Mouse (Mus musculus): ENCODE results near the gene Nsun2. TPM values are rescaled to one million over a fixed set of nuclear protein-coding genes. Genes with fewer than 3 reads are reported as not detected.
A peak's percentile ranks its signal among the peaks of the same experiment; 100 is the strongest.

Gene Nsun2
- 209 and 238 TPM in 2 replicates for total RNA-seq (2017)

DNA sequence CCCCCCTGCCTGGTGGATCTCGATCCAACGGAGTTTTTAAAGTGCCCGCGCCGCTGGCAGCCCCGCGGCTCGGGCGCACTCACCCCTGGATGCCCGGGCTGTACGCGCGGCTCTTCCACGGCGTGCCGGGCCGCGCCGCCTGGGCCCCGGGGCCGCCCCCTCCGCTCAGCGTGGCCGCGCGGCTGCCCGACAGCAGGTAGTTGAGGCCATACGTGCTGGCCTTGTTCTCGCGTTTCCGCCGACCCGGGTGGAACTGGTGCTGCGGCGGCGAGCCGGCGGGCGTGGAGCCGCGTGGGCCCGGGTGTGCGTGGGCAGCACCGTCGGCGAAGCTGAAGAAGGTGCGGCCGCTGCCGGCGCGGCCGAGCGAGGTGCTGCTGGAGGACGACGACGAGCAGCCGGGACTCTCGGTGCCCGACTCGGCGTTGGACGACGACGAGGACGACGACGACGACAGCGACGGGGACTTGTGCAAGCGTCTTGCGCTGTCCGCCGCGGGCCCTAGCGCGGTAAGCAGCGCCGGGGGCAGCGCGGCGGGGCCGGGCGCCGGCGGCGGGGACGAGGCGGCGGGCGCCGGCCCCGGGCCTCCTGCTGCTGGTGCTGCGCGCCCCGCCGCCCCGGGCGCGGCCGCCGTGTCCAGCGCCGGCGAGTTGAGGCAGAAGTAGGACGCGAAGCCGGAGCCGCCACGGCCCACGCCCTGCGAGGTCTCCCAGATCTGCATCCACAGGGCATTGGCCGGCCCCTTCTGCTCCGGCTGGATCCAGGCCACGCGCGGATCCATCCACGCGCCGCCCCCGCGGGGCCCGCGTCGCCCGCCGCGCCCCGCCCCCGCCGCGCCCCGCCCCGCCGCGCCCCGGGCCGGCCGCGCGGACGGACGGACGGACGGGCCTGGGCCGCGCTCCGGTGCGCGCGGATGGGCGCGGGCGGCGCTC is at the start of gene Nsun2:
Nsun2 (plus strand) TSS at position 342 of the 929 bp plus-strand sequence.
- peak; percentile 2; the same call in 1 of the 2 replicates for ATAC-seq (replicated peaks; ENCODE audit: low read depth, poor library complexity, severe bottlenecking)

DNA sequence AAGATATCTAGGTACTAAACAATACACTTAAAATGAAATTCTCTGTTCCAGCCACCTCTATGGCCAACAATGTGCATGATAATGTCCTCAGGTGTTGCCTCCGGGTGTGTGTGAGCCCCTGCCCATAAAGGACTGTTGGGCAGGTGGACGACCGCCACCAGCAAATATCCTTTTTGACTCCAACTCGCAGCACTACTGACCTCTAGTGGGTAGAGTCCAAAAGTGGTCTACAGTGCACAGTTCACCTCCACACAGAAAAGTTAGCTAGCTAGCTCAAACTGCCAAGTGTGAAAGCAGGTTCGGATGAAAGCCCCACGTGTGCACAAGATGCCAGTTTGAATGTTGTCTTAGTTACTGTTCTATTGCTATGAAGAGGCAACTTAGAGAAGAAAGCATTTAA is 48.2 kb upstream of the Nsun2 start:
- peak; percentile 63 for ATAC-seq (replicated peaks; ENCODE audit: low read depth, poor library complexity, severe bottlenecking)

DNA sequence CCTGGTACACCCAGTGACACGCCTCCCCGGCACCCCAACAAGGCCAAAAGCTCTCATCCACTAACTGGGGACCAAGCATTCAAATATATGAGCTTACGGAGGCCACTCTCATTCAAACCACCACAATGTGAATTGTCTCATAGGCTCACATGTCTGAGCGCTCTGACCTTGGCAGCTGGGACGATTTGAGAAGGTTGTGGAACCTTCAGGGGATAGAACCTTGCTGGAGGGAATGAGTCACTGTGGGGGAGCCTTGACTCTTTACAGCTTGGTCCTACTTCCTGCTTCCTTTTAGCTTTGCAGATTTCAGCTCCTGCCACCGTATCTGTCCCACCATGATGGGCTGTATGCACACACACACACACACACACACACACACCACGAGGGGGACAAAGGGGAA is 47.7 kb upstream of the Nsun2 start:
- ATAC-seq (replicated peaks; ENCODE audit: low read depth, poor library complexity, severe bottlenecking): no peak

DNA sequence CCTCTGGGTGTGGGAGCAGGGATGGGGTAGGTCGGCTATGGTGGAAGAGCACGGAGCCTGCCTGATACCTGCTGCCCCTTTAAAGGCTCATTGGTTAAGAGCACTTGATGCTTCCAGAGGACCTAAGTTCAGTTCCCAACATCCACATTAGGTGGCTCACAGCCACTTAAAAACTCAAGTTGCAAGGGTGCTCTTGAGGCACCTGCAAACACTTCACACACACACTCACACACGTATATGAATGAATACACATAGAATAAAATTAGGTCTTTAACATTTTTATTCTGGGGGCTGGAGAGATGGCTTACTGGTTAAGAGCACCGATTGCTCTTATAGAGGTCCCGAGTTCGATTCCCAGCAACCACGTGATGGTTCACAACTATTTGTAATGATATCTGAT is 46.4 kb upstream of the Nsun2 start:
- ATAC-seq (replicated peaks; ENCODE audit: low read depth, poor library complexity, severe bottlenecking): no peak

DNA sequence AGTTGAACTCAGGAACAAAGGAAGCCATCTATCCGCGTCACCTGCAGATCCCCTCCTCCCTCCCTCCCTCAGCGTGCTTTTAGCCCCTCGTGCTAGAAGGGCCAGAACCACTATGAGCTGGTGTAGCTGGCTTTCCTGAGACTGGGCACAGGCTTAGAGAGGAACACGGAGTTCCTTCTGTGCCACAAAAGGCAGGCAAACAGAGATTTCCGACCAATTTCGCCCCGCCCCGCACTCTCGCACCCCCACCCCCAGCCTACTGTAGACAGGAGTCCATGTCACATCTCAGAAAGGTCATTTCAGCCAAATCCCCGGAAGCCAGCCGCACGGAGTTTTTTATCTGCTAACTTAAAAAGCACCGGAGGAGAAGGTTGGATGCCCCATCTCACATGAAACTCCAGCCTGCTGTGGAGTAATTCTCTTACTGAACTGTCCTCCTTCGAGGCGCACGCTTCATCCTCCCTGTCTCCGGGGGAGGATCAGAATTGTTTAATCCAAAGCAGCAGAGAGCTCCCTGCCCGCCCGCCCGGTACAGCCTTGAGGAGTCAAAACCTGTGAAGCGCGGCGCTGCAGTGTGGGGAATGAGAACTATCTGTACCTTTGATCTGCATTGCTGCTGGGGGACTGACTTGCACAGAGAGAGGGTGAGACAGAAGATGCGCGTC is 45.8 kb upstream of the Nsun2 start:
- ATAC-seq (replicated peaks; ENCODE audit: low read depth, poor library complexity, severe bottlenecking): no peak

DNA sequence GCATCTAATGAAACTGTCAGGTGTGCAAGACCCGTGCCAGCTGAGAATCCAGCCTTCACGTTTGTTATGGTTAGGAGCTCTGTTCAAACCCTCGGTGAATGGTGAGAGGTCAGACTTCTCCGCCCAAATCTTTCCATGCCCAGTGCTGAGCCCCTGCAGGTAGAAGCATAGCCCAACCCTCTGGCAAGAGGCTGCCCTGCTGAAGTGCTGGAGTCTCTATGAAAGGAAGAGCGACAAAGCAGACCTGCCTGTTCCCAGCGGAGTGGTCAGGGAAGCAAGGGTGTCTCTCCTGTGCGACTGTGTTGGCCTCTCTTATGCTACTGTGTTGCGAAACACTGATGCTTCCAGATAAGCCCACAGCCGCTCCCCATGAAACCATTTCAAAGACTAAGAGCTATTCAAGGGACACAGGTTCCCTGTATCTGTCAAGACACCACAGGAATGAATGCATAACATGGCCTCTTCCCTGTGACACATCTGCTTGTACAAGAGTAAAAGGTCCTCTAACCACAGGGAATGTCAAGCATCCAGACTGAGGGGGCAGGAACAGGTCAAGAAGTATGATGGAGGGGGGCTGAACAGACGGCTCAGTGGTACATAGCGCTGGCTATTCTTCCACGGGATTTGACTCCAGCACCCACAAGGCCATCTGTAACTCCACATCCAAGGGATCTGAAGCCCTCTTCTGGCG is 44.8 kb upstream of the Nsun2 start:
- ATAC-seq (replicated peaks; ENCODE audit: low read depth, poor library complexity, severe bottlenecking): no peak

DNA sequence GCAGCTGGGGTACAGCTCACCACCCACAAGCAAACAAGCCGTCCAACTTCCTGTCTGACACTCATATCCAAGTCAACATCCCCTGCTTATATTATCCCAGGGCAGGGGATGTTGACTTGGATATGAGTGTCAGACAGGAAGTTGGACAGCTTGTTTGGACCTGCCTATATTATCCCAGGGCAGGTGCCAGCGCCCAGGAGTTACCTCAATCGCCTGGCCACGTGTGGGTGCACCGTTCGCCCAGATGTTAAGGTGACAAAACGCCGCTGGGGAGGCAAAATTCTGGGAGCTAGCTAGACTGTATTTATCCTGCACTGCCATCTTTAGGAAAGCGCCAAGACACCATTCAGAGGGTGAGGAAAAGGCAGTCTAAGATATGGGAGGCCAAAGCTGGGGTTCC is 43.8 kb upstream of the Nsun2 start:
- no peak for ATAC-seq (replicated peaks; ENCODE audit: low read depth, poor library complexity, severe bottlenecking)

DNA sequence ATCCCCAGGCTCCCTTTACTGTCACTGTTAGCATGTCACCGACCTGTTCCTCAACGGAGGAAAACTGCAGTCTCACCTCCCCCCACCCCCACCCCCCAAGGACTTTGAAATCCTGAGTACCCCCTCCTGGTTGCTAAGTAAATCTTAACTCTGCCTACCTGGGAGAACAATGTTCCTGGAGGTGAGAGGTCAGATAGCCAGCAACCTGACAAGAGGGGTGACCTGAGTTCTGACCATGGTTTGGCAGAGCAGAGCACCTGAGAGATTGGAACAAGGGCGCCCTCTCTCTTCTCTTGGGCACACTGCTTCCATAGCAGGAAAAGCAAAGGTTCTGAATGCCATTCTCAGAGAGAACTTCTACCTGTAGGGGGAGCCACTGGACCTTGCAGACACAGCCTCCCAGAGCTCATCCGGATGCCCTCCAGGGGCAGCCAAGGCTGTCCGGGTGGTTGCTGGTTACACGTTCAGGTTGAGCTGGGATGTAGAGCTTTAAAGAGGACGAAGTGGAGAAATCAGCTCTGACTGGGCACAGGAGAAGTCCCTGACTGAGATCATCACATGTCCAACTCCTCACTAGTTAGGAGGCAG is 40.6 kb upstream of the Nsun2 start:
- peak; percentile 87 for ATAC-seq (replicated peaks; ENCODE audit: low read depth, poor library complexity, severe bottlenecking)

DNA sequence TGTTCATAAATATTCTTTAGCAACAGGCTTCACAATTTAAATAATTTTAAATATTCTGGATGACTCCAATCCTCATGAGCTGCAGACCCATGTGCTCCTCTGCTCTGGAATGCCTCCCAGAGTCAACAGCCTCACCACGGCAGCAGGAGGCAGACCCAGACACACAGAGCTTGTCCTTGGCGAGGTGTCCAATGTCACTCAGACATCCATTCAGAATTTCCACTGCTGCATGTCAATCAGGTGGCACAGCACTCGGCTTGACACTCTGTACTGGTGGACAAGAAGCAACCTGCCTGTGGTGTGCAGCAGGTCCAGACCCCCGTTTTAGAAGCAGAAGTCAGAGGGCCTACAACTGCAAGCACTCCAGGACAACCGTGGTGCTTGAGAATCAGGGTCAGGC is 35.3 kb upstream of the Nsun2 start:
- ATAC-seq (replicated peaks; ENCODE audit: low read depth, poor library complexity, severe bottlenecking): no peak

DNA sequence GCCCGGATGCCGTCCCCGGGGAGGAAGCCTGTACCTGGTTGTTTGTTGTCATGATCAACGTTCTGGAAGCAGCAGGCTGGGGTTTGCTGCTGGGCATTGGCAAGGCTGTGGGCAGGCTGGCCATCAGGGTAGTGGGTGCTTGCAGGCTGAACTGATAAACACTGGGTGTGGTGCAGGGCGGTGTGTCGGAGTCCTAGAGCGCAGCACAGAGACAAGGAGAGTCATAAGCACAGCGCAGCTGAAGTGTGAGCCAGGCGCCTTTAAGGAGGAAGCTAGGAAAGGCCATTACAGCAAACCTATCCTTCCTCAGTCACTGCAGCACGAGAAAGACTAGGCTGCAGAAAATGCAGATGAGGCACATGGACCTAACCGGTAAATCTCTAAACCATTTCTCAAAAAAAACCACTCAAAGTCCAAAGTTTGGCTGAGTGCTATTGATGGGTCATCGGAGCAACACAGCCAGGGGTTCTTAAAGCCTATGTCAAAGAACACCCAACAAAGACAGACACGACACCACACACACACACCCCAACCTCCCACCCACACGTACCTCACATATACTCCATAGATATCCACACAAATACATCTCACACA is 31.3 kb upstream of the Nsun2 start:
- ATAC-seq (replicated peaks; ENCODE audit: low read depth, poor library complexity, severe bottlenecking): no peak

DNA sequence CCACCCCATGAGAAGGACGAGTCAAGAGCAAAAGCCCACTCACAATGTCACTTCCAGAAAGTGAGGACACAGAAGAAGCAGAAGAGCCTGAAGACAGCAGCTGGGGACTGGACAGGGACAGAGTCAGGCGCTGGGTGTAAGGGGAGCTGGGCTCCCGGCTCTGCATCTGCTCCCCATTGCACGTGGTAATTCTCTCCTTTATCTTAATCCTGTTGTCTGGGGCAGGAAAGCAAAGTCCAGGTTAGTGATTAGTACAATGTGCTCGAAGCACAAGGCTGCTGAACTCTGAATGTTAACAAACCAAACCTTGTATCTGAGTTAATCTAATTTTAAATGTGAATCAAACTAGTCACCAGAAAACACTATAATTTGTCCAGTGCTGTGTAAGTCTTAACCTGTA is 30.7 kb upstream of the Nsun2 start:
- no peak for ATAC-seq (replicated peaks; ENCODE audit: low read depth, poor library complexity, severe bottlenecking)

DNA sequence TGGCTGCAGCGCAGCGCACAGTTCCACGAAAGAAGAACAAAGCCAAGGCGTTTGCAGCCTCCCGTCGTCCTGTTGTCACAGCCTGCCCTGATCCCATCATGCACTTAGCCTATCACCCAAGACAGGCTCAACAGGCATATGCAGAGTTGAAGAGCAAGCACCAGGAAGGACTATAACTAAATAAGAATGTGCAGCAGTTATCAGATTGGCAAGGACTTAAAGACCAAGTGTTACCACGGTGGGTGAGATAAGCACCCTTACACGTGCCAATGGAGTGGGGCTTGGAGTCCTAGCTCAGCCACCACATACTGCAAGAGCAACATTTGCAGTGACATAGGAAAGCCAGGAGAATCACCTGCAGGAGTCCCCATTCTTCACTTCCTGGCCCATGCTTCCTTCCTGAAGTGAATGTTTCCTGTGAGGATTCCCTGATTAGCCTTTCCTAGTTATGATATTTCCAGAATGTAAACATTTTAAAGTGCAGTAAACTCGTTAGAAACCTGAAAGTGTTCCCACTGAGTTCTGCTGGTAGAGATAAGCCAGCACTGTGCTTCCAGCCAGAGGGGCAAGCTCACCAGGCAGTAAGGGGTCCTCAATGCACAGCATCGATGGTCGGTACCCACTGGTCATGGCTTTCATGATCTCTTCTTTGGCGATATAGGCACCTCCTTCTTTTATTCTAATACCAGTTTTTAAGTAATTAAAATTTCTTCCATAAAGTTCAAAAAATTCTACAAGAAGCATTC is 27.0 kb upstream of the Nsun2 start:
- ATAC-seq (replicated peaks; ENCODE audit: low read depth, poor library complexity, severe bottlenecking): peak; percentile 65

DNA sequence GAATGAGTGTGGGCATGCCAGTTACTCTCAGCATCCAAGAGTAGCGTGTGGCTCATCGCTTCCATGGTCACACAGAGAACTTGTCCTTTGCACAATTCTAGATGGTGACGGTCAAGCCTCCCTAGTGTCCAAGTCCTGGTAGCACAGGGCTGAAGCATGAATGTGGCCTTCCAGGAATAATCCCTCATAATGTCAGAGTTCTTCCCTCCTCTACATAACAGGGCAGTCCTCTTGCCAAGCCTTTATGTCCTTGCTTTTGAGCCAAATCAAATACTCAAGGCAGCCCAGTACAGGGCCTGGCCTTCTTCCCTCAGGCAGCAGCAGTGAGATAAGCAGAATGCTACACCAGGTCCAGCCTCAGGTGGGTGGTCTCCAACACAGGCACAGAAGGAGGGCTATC is 25.9 kb upstream of the Nsun2 start:
- no peak for ATAC-seq (replicated peaks; ENCODE audit: low read depth, poor library complexity, severe bottlenecking)

DNA sequence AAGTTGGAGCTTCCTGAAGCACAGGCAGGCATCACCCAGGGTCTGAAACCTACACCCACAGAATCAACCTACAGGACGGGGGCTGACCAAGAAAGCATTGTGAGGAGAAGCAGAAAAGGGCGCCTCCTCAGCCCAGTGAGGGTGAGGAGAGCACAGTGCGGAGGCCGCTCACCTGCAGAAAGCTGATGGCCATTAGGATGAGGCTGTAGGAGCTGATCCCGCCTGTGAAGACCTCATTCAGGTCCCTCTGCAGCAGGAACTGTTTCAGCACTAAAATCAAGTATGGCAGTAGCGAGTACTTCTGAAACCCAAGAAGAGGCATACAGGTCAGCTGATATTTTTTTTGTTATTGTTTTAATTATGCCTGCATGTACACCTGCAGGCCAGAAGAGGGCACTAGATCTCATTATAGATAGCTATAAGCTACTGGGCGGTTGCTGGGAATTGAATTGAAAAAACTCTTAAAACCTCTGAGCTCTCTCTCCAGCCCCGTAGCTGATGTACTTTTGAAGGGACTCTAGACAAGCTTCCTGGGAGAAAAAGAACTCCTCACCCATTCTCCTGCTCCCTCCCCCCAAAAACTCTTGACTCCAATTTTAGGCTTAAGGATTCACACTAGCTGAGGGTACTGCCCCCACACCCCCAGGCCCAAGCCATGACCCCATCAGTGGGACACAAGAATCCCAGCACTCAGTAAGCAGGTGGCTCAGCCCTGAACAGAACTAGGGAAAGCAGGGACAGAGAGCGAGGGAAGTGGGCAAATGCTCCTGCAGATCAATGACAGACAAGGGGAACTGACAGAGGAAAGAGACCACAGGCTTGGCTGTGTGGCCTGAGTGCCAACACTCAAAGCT is 23.9 kb upstream of the Nsun2 start:
- ATAC-seq (replicated peaks; ENCODE audit: low read depth, poor library complexity, severe bottlenecking): peak; percentile 65

DNA sequence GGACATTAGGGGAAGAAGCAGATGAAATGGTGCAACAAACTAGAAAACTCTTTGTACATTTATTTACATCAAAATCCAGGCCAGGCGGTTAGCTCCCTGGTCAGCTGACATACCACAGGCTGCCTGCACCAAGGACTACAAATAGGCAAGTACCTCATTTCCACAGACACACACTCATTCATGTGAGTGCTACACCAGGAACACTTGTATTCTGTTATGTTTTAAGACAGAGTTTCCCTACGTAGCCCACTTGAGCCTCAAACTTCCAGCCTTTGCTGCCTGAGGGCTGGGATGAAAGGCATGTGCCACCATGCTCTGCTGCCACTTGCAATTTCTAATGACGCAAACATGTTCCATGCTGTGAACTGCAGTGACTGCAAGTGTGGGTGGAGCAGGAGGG is 18.5 kb upstream of the Nsun2 start:
- no peak for ATAC-seq (replicated peaks; ENCODE audit: low read depth, poor library complexity, severe bottlenecking)

DNA sequence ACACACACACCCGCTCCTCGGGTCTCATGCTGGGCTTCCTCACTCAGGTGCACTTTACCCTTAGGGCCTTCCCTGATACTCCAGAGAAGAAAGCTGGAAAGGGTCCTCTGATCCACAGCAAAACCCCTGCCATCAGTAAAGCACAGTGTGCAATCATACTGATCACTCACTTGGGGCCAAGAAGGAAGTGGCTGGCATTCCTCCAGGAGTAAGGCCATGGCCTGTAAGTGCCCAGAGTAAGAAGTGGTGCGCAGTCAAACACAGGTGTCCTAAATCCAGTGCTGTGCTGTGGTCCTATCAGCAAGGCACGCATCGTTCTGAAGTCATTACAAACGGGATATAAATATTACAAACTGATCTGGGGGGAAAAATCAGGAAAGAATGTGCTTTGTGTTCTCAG is 16.1 kb upstream of the Nsun2 start:
- no peak for ATAC-seq (replicated peaks; ENCODE audit: low read depth, poor library complexity, severe bottlenecking)

DNA sequence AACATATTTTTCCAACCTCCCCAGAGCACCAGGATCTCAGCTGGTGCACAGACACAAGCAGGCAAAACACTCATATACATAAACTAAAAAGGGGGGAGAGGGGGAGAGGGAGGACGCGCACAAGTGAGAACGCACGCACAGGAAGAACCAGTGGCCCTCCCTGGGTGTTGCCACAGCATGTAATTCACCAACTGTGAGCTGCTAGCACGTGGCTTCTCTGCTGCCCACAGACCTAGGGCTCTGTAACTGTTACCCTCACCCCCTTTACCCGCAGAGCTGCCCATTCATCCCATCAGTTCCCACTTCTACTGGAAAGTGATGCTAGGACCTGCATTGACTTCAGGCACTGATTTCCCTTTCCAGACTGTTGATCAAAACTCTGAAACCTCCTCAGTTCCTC is 14.4 kb upstream of the Nsun2 start:
- ATAC-seq (replicated peaks; ENCODE audit: low read depth, poor library complexity, severe bottlenecking): 0 out of 2 replicates have a peak, but pooled peaks have one; percentile 36

DNA sequence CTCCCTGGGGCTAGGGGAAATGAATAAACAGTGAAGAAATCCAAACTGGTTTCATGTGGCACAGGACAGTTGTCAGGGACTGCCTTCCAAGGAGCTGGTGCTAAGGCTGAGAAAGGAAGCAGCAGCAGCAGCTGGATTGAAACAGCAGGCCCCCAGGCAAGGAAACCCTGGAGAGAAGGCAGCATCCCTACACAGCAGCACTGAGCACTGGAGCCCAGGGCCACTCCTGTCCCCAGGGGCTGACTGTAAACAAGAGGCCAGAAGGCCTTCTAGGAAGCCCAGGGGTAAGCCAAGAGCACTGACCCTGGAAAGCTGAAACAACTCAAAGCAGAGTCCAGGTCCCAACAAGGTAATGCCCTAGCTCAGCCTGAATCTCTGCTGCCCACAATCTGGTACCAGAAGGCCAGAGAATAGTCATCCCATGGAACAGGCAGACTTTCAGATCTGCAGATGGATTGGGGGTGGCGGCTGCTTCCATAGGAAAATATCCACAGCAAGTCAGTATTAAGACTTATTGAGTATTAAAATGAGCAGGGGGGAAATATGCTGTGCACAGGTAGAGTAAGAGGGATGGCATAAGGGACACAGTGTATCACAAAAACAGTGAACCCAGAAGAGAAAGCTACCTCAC is 11.3 kb upstream of the Nsun2 start:
- ATAC-seq (replicated peaks; ENCODE audit: low read depth, poor library complexity, severe bottlenecking): no peak

Data from common myeloid progenitor, adult 5-6 weeks (primary cell).